ENCODE assay signal across 11 mouse cellular contexts in the genomic region with DNA sequence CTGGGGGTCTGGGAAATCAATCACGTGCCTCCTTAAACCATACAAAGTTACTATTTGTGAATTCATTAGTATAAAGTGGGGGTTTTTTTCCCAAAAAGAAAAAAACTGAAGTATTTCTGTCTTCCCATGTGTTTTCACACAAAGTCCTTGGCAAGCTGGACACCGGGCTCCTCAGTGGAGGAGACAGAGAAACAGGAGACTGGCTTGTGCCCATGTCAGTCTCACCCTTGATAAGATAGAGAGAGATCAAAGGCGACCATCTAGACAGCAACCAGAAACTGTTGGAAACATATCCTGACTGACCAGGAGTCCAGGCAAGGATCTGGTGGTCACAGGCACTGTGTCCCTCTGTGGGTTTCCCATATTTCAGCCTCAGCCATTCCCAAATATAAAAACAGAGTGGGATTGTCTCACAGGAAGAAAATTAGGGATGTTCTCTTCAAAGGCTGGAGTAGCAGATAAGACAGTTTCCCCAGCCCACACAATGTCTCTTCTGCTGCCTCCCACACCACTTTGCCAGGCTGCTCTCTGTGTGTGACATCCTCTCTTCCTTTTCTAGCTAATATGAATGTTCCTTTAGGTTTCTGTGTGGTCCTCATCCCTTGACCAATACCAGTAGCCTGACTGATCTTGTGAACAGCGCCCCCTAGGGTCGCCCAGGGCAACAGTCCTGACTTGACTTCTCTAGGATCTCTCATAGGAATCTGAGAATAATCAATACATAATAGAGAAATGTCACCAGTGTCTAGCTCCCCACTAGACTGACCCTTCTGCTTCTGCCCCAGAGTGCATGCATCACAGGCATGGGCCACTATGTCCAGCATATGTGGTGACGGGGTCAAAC. TPM values are rescaled to one million over a fixed set of nuclear protein-coding genes. Genes with fewer than 3 reads are reported as not detected.
DNase-seq lines count a peak whose midpoint lies in the region; ATAC-seq and TF ChIP-seq lines count a peak whose summit lies in the region.
"Had no signal": no experiment of that assay in that cellular context is flagged by ENCODE, and none has a peak within 500 bp of the region (broad histone marks: within the 10 kb centered on the region; RNA-seq: fewer than 3 reads in every experiment).

No protein-coding gene starts in this region.

- no peaks in the 10 kb centered on the region for H3K36me3 ChIP-seq in midbrain, embryonic 14.5 days (ENCODE audit: control insufficient read depth, insufficient read depth, low read length)
- no peaks in the 10 kb centered on the region for H3K36me3 ChIP-seq in midbrain, embryonic 16.5 days (ENCODE audit: control insufficient read depth, insufficient read depth, low read length)
- H3K36me3 ChIP-seq in small intestine, adult 2 months (ENCODE audit: control insufficient read depth, insufficient read depth, low read length), result no peaks in the 10 kb centered on the region
- H3K36me3 ChIP-seq: heart, embryonic 15.5 days; limb, embryonic 15.5 days; neural tube, embryonic 13.5 days had no signal

- ATAC-seq in midbrain, embryonic 14.5 days (ENCODE audit: low FRiP score, low TSS enrichment), result no peak
- ATAC-seq in midbrain, embryonic 16.5 days, result no peak

- DNase-seq in embryo, embryonic 10.5 days (ENCODE audit: low spot score), result peak; percentile 44
- DNase-seq in embryo, embryonic 11 days, result no peak
- peak; percentile 19 for DNase-seq in midbrain, embryonic 14.5 days
- peak; percentile 40 for DNase-seq in kidney, postnatal 14 days
- DNase-seq in cerebellum, postnatal 4 days (ENCODE audit: low spot score in 2 of 2), result no peak
- DNase-seq in T-cell, adult 2 months (ENCODE audit: low spot score), result no peak

- 59% methylated on average over 6 of the region's 6 CpGs for WGBS in midbrain, embryonic 14.5 days
- 67% methylated on average over 6 of the region's 6 CpGs for WGBS in midbrain, embryonic 16.5 days
- WGBS in small intestine, adult 2 months, result 45% methylated on average over 6 of the region's 6 CpGs

- no peak overlapping the region for H3K4me2 ChIP-seq in midbrain, embryonic 14.5 days (ENCODE audit: low read length)
- H3K4me2 ChIP-seq in midbrain, embryonic 16.5 days (ENCODE audit: low read length), result no peak overlapping the region
- H3K4me2 ChIP-seq: heart, embryonic 15.5 days; limb, embryonic 15.5 days; neural tube, embryonic 13.5 days had no signal

- H3K27ac ChIP-seq in midbrain, embryonic 14.5 days (replicated peaks; ENCODE audit: low read depth, low read length), result no peak overlapping the region
- H3K27ac ChIP-seq in midbrain, embryonic 16.5 days (ENCODE audit: low read length), result no peak overlapping the region
- no peak overlapping the region for H3K27ac ChIP-seq in small intestine, adult 2 months (ENCODE audit: insufficient read depth, low read depth, low read length)
- H3K27ac ChIP-seq: heart, embryonic 15.5 days; limb, embryonic 15.5 days; neural tube, embryonic 13.5 days had no signal

- H3K4me1 ChIP-seq in midbrain, embryonic 14.5 days (ENCODE audit: control insufficient read depth, insufficient read depth, low read length), result no peaks in the 10 kb centered on the region
- no peaks in the 10 kb centered on the region for H3K4me1 ChIP-seq in midbrain, embryonic 16.5 days (ENCODE audit: control insufficient read depth, insufficient read depth, low read length)
- H3K4me1 ChIP-seq in small intestine, adult 2 months (ENCODE audit: control insufficient read depth, insufficient read depth, insufficient read length, low read length), result peaks cover 16% of the 10 kb centered on the region; the same call in 1 of the 2 replicates

- H3K27me3 ChIP-seq in midbrain, embryonic 14.5 days (ENCODE audit: control insufficient read depth, insufficient read depth, low read length), result no peaks in the 10 kb centered on the region
- H3K27me3 ChIP-seq in midbrain, embryonic 16.5 days (ENCODE audit: control insufficient read depth, insufficient read depth, low read depth, low read length), result no peaks in the 10 kb centered on the region
- no peaks in the 10 kb centered on the region for H3K27me3 ChIP-seq in small intestine, adult 2 months (ENCODE audit: control insufficient read depth, insufficient read depth, low read length)
- H3K27me3 ChIP-seq: neural tube, embryonic 13.5 days had no signal

- no peak overlapping the region for H3K4me3 ChIP-seq in midbrain, embryonic 14.5 days (replicated peaks; ENCODE audit: low read depth, low read length)
- H3K4me3 ChIP-seq in midbrain, embryonic 16.5 days (ENCODE audit: low read depth, low read length), result no peak overlapping the region
- no peak overlapping the region for H3K4me3 ChIP-seq in small intestine, adult 2 months (ENCODE audit: low read depth, low read length)
- H3K4me3 ChIP-seq: heart, embryonic 15.5 days; limb, embryonic 15.5 days; neural tube, embryonic 13.5 days had no signal

- TF ChIP-seq CTCF in small intestine, adult 2 months (IDR thresholded peaks at IDR 0.05; ENCODE audit: extremely low read depth, insufficient read length, insufficient replicate concordance, low read depth, low read length), result peak; percentile 51; the same call in 1 of the 2 replicates

- no peak for TF ChIP-seq POLR2A in small intestine, adult 2 months (IDR thresholded peaks at IDR 0.05; ENCODE audit: low read depth, low read length)

- H3K9me3 ChIP-seq in midbrain, embryonic 14.5 days (ENCODE audit: control insufficient read depth, low read length), result no peaks in the 10 kb centered on the region
- no peaks in the 10 kb centered on the region for H3K9me3 ChIP-seq in midbrain, embryonic 16.5 days (replicated peaks; ENCODE audit: control insufficient read depth, low read length, poor library complexity, severe bottlenecking)
- H3K9me3 ChIP-seq: heart, embryonic 15.5 days; limb, embryonic 15.5 days; neural tube, embryonic 13.5 days had no signal

- no peak overlapping the region for H3K9ac ChIP-seq in midbrain, embryonic 14.5 days (replicated peaks; ENCODE audit: low read length)
- H3K9ac ChIP-seq in midbrain, embryonic 16.5 days (ENCODE audit: low read depth, low read length), result no peak overlapping the region
- H3K9ac ChIP-seq: heart, embryonic 15.5 days; limb, embryonic 15.5 days; neural tube, embryonic 13.5 days had no signal

RNA-seq across cellular contexts. Expression of gene Tmem174, which starts 3.3 kb away (rescaled TPM):
- not detected in 2 replicates for polyA plus RNA-seq in midbrain, embryonic 14.5 days (2014; fragmentation: Nextera tagmentation; extraction: Ambion mirVana)
- not detected in 2 replicates for polyA plus RNA-seq in midbrain, embryonic 16.5 days (2015; fragmentation: Nextera tagmentation; extraction: Ambion mirVana)
- polyA plus RNA-seq in small intestine, adult 2 months (2012; rRNA removed), result 0.08 TPM in 1 of 2 replicates, not detected in the other
- polyA plus RNA-seq: heart, embryonic 15.5 days; limb, embryonic 15.5 days; neural tube, embryonic 13.5 days had no signal

Comparison
In these comparisons a context has a peak if more than half of its experiments do, and no peak if none do; other contexts are left out.
1. DNase-seq: peak in embryo, embryonic 10.5 days (single experiment), midbrain, embryonic 14.5 days (single experiment) and kidney, postnatal 14 days (single experiment); none in embryo, embryonic 11 days (single experiment), cerebellum, postnatal 4 days (0 of 2) and T-cell, adult 2 months (single experiment).